Mouse (Mus musculus) lung, embryonic 16.5 days (tissue): ENCODE data around the gene Poc1a. TPM values are rescaled to one million over a fixed set of nuclear protein-coding genes. Genes with fewer than 3 reads are reported as not detected.

Experiments
- polyA plus RNA-seq: library from polyadenylated mRNA; unstranded; fragments of >200 nt; fragmentation: Nextera tagmentation; extraction: Ambion mirVana; gene quantifications from 2 replicates; pipeline ENCODE4 v1.2.1, GENCODE M21; 2015

Gene Poc1a
- polyA plus RNA-seq, 1 experiment from 2014 or later, result 32.3 TPM

Other genes with a start within 250 kb of the Poc1a start
- gene Col6a4, start 184.3 kb upstream of the Poc1a start, polyA plus RNA-seq, result 2.0 and 2.4 TPM in 2 replicates
- 1.4 and 1.9 TPM in 2 replicates for gene Glyctk, start 122.9 kb upstream of the Poc1a start, polyA plus RNA-seq
- 16.3 and 17.5 TPM in 2 replicates for gene Wdr82, start 110.1 kb upstream of the Poc1a start, polyA plus RNA-seq
- gene Ppm1m, start 81.3 kb upstream of the Poc1a start, polyA plus RNA-seq, result 53.1 and 56.7 TPM in 2 replicates
- gene Twf2, start 78.0 kb upstream of the Poc1a start, polyA plus RNA-seq, result 69.8 and 69.9 TPM in 2 replicates
- 0.11 TPM in 1 of 2 replicates, not detected in the other for gene Tlr9, start 58.5 kb upstream of the Poc1a start, polyA plus RNA-seq
- gene Alas1, start 32.4 kb upstream of the Poc1a start, polyA plus RNA-seq, result 139 and 145 TPM in 2 replicates
- gene Dusp7, start 87.6 kb downstream of the Poc1a start, polyA plus RNA-seq, result 12.9 and 13.7 TPM in 2 replicates
- 951 and 977 TPM in 2 replicates for gene Rpl29, start 148.4 kb downstream of the Poc1a start, polyA plus RNA-seq
- gene Acy1, start 157.3 kb downstream of the Poc1a start, polyA plus RNA-seq, result 25.0 and 29.7 TPM in 2 replicates
- gene Abhd14b, start 166.4 kb downstream of the Poc1a start, polyA plus RNA-seq, result 18.0 and 21.8 TPM in 2 replicates
- 52.8 and 56.0 TPM in 2 replicates for gene Abhd14a, start 166.6 kb downstream of the Poc1a start, polyA plus RNA-seq
- gene Pcbp4, start 172.2 kb downstream of the Poc1a start, polyA plus RNA-seq, result 58.6 and 60.7 TPM in 2 replicates
- gene Gpr62, start 184.9 kb downstream of the Poc1a start, polyA plus RNA-seq, result 0.18 TPM in 2 replicates
- gene Rrp9, start 194.9 kb downstream of the Poc1a start, polyA plus RNA-seq, result 39.4 and 39.8 TPM in 2 replicates
- gene Parp3, start 195.9 kb downstream of the Poc1a start, polyA plus RNA-seq, result 4.7 and 6.0 TPM in 2 replicates
- not detected in 2 replicates for gene Iqcf1, start 218.9 kb downstream of the Poc1a start, polyA plus RNA-seq
- gene Iqcf5, start 233.5 kb downstream of the Poc1a start, polyA plus RNA-seq, result not detected in 2 replicates